Mouse (Mus musculus): ENCODE results near the gene Chrm3.

DNA sequence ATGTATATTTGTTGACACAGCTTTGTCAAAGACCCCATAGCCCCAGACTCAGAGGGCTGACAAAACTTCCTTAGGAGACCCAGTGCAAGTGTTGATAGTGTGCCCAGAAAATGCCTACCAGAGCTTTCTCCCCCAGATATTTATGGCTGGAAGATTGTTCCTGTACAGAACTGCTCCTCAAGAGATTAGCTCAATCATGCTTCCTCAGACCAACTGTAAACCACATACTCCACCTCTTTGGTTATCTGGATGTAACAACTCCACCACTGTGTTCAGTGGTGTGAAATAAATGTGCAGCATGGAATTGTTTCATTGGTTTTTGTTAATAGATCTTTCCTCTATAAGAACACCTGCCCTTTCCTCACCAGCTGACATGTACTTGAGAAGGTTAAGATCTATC, 306.6 kb downstream of the Chrm3 start:
- TF ChIP-seq CTCF (IDR thresholded peaks at IDR 0.05; ENCODE audit: borderline replicate concordance, extremely low read depth, insufficient read depth, insufficient read length) (no peak), POLR2A (IDR thresholded peaks at IDR 0.05; ENCODE audit: borderline replicate concordance, extremely low read depth, insufficient read depth, insufficient read length, poor library complexity, severe bottlenecking) (no peak)

Measured in brain, embryonic 14.5 days (tissue).